Mouse (Mus musculus): ENCODE results near the gene Pnpla2. TPM values are rescaled to one million over a fixed set of nuclear protein-coding genes. Genes with fewer than 3 reads are reported as not detected.
A peak's percentile ranks its signal among the peaks of the same experiment; 100 is the strongest.
"Not testable (repeated sequence)": the region's sequence is repeated elsewhere in the genome, so short reads cannot be mapped to it uniquely, and the experiment has no call there.

Gene Pnpla2
- total RNA-seq, 4 experiments from 2014 or later: 23.0 to 31.8 (median 24.3) TPM

GRCm38 (mm10) chr7:141446374-141446773, 8.6 kb upstream of the Pnpla2 start:
- not testable (repeated sequence) for DNase-seq (ENCODE audit: low spot score in 2 of 2)

DNA sequence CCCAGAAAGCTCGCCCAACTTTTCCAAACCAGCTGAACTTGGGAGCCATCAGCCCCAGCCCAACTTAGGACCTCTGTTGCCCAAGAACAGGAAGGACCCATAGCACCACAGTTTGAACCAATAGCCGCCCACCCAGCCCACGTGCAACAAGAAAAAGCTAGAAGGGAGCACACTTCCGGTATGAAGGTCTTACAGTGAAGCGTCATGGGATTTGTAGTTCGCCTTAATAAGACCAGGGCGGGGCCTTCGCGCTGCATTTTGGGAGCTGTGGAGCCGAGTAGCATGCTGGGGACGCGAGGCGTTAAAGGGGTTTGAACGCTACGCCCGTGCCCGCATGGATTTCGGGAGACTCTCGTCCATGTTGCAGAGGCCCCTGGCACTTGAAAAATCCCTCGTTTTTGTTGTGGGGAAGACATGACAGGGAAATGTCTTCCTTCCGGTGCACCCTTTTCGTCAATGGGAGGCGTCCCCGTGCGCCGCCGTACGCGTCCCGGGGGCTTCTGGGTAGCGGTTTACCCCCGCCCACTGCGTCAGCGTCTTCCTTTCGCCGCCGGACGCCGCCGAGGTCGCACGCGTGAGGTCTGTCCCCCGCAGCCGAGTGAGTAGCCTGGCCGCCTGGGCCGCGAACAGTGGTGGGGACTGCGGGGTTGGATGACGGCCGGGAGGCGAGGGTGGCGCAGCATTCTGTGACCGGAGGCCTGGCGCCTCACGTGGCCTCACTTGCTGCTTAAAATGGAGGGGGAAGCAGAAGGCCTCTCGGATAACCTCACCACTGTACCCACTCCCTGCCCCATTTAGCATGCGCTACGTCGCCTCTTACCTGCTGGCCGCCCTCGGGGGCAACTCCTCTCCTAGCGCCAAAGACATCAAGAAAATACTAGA, 7.6 kb upstream of the Pnpla2 start, which contains the start of gene Rplp2:
Gene Rplp2 (plus strand): TSS at position 261 of the 882 bp plus-strand sequence.
- DNase-seq (ENCODE audit: low spot score in 2 of 2): peak; percentile 92 to 95

DNA sequence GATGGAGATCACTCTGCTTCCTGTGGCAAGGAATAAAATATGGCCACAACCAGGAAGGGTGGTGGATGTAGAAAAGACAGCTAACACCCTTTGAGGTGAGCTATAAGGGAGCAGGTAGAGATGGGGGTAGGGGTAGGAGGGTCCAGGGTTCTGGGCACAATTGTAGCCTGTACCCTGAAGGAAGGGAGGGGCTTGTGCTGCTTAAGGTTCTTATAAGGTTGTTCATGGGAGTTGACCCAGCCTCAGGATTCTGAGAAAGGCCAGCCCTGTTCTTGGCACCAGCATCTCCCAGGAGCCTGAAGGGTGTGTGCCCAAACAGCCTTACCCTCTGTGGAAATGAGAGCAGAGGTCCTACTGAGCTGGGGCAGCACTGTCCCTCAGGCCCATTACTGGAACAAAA, 3.1 kb upstream of the Pnpla2 start:
- DNase-seq (ENCODE audit: low spot score in 2 of 2): no peak

- DNase-seq (ENCODE audit: low spot score in 2 of 2): no peak
Measured at GRCm38 (mm10) chr7:141453636-141454035, 1.4 kb upstream of the Pnpla2 start.

- DNase-seq (ENCODE audit: low spot score in 2 of 2): no peak
Measured at GRCm38 (mm10) chr7:141455610-141456314, 764 bp downstream of the Pnpla2 start.

DNA sequence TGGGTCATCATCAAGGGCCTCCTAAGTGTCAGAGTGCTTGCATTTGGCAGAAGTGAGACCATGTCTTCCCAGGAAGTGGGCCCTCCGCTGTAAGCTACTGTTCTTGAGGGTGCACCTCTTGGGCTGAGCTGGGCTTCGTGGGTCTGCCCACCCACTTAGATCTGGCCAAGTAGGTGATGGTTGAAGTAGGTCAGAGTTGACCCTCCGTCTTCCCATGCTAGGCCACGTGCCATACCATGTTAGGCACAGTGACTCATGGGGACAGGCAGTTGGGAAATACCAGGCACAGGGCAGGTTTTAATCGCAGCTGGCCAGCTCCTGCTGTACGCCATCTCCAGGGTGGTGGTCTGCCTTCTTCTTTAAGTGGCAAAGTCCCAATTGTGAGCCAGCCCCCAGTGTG, 1.7 kb downstream of the Pnpla2 start:
- DNase-seq (ENCODE audit: low spot score in 2 of 2): no peak

DNA sequence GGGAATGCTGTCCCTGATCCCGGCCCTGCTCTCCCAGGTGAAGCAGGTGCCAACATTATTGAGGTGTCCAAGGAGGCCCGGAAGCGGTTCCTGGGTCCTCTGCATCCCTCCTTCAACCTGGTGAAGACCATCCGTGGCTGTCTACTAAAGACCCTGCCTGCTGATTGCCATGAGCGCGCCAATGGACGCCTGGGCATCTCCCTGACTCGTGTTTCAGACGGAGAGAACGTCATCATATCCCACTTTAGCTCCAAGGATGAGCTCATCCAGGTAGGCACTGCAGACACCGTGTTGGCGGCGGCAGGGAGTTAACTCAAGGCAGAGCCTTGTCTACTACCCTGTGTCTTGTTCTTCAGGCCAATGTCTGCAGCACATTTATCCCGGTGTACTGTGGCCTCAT, 2.2 kb downstream of the Pnpla2 start:
- DNase-seq (ENCODE audit: low spot score in 2 of 2): no peak

- no peak for DNase-seq (ENCODE audit: low spot score in 2 of 2)
Measured at GRCm38 (mm10) chr7:141457986-141458660, 3.1 kb downstream of the Pnpla2 start.

- DNase-seq (ENCODE audit: low spot score in 2 of 2): no peak
Measured at GRCm38 (mm10) chr7:141458661-141459060, 3.7 kb downstream of the Pnpla2 start.

- DNase-seq (ENCODE audit: low spot score in 2 of 2): no peak
Measured at GRCm38 (mm10) chr7:141459301-141459711, 4.3 kb downstream of the Pnpla2 start.

GRCm38 (mm10) chr7:141460001-141460390, 5.0 kb downstream of the Pnpla2 start:
- no peak for DNase-seq (ENCODE audit: low spot score in 2 of 2)

DNA sequence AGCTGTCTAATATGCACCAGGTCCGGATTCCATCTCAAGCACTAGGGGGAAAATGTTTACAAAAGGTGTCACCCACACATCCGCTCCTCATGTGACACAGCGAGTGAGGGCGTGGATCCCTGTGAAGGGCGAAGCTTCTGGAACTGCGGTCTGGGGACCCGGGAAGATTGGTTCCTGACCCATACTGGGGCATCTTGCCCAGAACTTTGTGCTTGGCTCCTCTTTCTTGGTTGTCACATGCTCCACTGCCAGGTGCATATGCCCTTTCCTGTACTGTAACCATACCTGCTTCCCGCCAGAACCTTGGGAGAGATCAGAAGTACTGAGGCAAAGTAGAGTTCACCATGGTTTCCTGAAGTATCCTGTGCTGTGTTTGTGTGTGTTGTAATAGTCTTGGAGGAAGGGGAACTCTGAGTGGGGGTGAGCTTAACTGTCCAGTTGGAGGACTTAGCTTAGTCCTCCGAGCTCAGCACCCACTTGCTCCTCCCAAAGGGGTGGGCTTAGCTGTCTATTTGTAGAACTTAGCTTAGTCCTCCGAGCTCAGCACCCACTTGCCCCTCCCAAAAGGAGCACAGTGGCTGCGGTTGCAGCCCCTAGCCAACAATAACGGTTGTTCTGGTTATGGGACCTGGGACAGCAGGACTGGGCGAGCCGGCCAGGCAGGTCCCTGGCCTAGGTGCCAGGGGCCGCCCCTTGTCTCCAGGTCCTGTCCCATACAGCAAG, 5.6 kb downstream of the Pnpla2 start, which contains the start of gene Cracr2b:
Gene Cracr2b (plus strand): TSS at position 704 of the 723 bp plus-strand sequence.
- no peak for DNase-seq (ENCODE audit: low spot score in 2 of 2)

GRCm38 (mm10) chr7:141461521-141462332, 6.7 kb downstream of the Pnpla2 start:
- no peak for DNase-seq (ENCODE audit: low spot score in 2 of 2)

GRCm38 (mm10) chr7:141462333-141462821, 7.4 kb downstream of the Pnpla2 start:
- no peak for DNase-seq (ENCODE audit: low spot score in 2 of 2)

GRCm38 (mm10) chr7:141463824-141464602, 9.0 kb downstream of the Pnpla2 start:
- DNase-seq (ENCODE audit: low spot score in 2 of 2): no peak

DNA sequence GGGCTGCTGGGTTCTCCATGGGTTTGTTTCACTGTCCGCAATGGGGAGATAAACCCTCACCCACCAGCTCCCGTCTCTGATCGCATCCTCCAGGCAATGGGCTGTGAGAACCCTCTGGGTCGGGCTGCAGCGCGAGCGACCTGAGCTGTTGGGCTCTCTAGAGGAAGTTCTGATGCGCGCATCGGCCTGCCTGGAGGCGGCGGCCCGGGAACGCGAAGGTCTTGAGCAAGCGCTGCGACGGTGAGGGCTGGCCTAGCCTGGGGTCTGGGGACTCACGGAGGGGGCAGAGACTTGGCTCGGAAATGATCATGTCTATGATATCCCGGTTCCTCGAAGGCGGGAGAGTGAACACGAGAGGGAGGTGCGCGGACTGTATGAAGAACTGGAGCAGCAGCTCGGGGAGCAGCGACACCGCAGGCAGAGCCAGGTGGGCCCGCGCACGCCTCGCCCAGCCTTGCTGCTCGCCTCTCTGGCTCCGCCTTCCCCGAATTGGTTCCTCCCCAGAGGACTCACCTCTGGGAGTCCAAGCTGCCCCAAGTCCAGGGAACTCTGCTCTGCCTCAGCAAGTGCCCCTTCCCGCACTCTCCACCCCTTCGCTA, 9.7 kb downstream of the Pnpla2 start:
- DNase-seq (ENCODE audit: low spot score in 2 of 2): no peak

GRCm38 (mm10) chr7:141465388-141466044, 10.5 kb downstream of the Pnpla2 start:
- no peak for DNase-seq (ENCODE audit: low spot score in 2 of 2)

DNA sequence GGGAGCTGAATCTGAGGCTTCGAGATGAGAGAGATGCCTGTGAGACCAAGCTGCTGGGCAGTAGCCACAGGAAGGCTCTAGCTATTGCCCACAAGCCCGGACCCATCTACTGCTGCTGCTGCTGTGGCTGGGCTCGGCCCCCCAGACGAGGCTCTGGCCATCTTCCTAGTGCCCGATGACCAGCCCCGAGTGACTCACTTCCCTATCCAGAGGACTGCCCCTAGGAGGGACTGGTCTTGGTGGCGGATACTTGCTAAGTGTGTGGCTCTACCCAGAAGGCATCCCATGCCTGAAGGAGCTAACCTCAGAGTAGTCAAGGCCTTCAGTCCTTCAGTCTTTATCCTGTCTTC, 11.0 kb downstream of the Pnpla2 start:
- no peak for DNase-seq (ENCODE audit: low spot score in 2 of 2)

Data from layer of hippocampus, adult 8-10 months (tissue).